Mouse (Mus musculus) intestine, embryonic 14.5 days (tissue): Measurements from ENCODE around the gene Sema4g. TPM values are rescaled to one million over a fixed set of nuclear protein-coding genes. Genes with fewer than 3 reads are reported as not detected.

Source experiments
- ATAC-seq: fragments of 200-750 bp; cut with Nextera tagmentation; replicated peaks from 2 replicates; pipeline ENCODE4 v1.8.0; 2017; ENCODE audit warnings: low read depth, moderate number of reproducible peaks, moderate TSS enrichment, moderate library complexity; ENCODE audit not compliant: low FRiP score, low TSS enrichment
- DNase-seq: peaks from one replicate; pipeline ENCODE4 v3.0.0-alpha.2; 2018; ENCODE audit warnings: low spot score
- H3K27ac ChIP-seq: fragments of 300-500 bp; sonication (generic); 2 replicates; pipeline ENCODE4 v1.5.1; 2014; ENCODE audit warnings: low read depth, mild to moderate bottlenecking, control low read depth
- H3K27me3 ChIP-seq: fragments of 300-500 bp; sonication (generic); replicated peaks from 2 replicates; pipeline ENCODE4 v1.6.1; 2014; ENCODE audit warnings: low read length, control low read depth; ENCODE audit not compliant: control insufficient read depth, insufficient read depth
- H3K36me3 ChIP-seq: fragments of 300-500 bp; sonication (generic); 2 replicates; pipeline ENCODE4 v1.6.1; 2014; ENCODE audit warnings: low read length, control low read depth; ENCODE audit not compliant: control insufficient read depth, insufficient read depth
- H3K4me1 ChIP-seq: fragments of 300-500 bp; sonication (generic); replicated peaks from 2 replicates; pipeline ENCODE4 v1.6.1; 2014; ENCODE audit warnings: low read length, control low read depth, mixed read lengths; ENCODE audit not compliant: control insufficient read depth, insufficient read depth
- H3K4me2 ChIP-seq: fragments of 300-500 bp; sonication (generic); 2 replicates; pipeline ENCODE4 v1.6.1; 2014; ENCODE audit warnings: low read length
- H3K4me3 ChIP-seq: fragments of 300-500 bp; sonication (generic); 2 replicates; pipeline ENCODE4 v1.5.1; 2014; ENCODE audit warnings: low read depth, low read length, control low read depth, mixed read lengths
- H3K9ac ChIP-seq: fragments of 300-500 bp; sonication (generic); 2 replicates; pipeline ENCODE4 v1.6.1; 2014; ENCODE audit warnings: mild to moderate bottlenecking, low read length
- H3K9me3 ChIP-seq: fragments of 300-500 bp; sonication (generic); 2 replicates; pipeline ENCODE4 v1.6.1; 2016; ENCODE audit warnings: low read length, control low read depth; ENCODE audit not compliant: control insufficient read depth
- WGBS: fragments of 180-500 bp; shearing (Covaris S2); extraction: QIAGEN DNeasy Blood & Tissue Kit; methylation state at CpG from one replicate; pipeline ENCODE4 v1.1.7; 2014; 5-methylcytosine and 5-hydroxymethylcytosine counted together
- polyA plus RNA-seq: library from polyadenylated mRNA; unstranded; fragments of >200 nt; fragmentation: Nextera tagmentation; extraction: Ambion mirVana; gene quantifications from 2 replicates; pipeline ENCODE4 v1.2.1, GENCODE M21; 2014

The Sema4g gene
- polyA plus RNA-seq, 1 experiment from 2014 or later, result 16.3 TPM

DNA sequence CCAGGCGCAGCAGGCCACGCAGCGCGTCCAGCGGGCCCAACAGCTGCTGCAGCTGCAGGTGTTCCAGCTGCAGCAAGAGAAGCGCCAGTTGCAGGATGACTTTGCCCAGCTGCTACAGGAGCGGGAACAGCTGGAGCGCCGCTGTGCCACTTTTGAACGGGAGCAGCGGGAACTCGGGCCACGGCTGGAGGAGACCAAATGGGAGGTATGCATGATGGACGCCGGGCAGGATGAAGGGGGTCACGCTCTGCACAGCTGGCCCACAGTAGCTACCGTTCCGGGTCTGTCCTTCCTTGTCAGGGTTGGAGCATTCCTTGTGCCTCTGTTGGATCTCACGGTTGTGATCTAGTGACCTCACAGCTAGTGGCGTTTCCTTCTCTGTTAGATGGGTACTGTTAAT, 35.9 kb downstream of the Sema4g start:
- 83% methylated on average over 20 of the region's 20 CpGs for WGBS

DNA sequence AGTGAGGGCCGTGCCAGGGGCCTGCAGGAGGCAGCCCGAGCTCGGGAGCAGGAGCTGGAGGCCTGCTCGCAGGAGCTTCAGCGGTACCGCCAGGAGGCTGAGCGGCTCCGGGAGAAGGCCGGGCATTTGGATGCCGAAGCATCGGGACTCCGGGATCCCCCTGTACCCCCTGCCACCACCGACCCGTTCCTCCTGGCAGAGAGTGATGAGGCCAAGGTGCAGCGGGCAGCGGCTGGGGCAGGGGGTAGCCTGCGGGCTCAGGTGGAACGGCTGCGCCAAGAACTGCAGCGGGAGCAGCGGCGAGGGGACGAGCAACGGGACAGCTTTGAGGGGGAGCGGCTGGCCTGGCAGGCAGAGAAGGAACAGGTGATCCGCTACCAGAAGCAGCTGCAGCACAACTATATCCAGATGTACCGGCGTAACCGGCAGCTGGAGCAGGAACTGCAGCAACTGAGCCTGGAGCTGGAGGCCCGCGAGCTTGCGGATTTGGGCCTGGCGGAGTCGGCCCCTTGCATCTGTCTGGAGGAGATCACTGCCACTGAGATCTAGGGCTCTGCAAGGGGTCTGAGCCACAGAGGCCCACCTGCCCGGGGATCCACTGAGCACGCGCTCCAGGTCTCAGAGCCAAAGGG, 37.2 kb downstream of the Sema4g start:
- no peak for DNase-seq
- no peak overlapping the region for H3K4me3 ChIP-seq
- H3K4me1 ChIP-seq, result peaks cover 30% of the 10 kb centered on the region
- no peaks in the 10 kb centered on the region for H3K27me3 ChIP-seq
- no peaks in the 10 kb centered on the region for H3K9me3 ChIP-seq
- H3K27ac ChIP-seq, result no peak overlapping the region
- ATAC-seq, result no peak
- H3K4me2 ChIP-seq, result no peak overlapping the region
- no peak overlapping the region for H3K9ac ChIP-seq
- 88% methylated on average over 37 of the region's 37 CpGs for WGBS
- H3K36me3 ChIP-seq, result peaks cover 72% of the 10 kb centered on the region

More for the DNA sequence above, 35.9 kb downstream of the Sema4g start:
- Histone ChIP-seq H3K27ac (no peak overlapping the region), H3K4me1 (peaks cover 33% of the 10 kb centered on the region), H3K27me3 (no peaks in the 10 kb centered on the region), H3K4me3 (no peak overlapping the region), H3K9ac (no peak overlapping the region), H3K9me3 (no peaks in the 10 kb centered on the region), H3K36me3 (peaks cover 77% of the 10 kb centered on the region), H3K4me2 (no peak overlapping the region)
- DNase-seq, result no peak
- ATAC-seq, result no peak

DNA sequence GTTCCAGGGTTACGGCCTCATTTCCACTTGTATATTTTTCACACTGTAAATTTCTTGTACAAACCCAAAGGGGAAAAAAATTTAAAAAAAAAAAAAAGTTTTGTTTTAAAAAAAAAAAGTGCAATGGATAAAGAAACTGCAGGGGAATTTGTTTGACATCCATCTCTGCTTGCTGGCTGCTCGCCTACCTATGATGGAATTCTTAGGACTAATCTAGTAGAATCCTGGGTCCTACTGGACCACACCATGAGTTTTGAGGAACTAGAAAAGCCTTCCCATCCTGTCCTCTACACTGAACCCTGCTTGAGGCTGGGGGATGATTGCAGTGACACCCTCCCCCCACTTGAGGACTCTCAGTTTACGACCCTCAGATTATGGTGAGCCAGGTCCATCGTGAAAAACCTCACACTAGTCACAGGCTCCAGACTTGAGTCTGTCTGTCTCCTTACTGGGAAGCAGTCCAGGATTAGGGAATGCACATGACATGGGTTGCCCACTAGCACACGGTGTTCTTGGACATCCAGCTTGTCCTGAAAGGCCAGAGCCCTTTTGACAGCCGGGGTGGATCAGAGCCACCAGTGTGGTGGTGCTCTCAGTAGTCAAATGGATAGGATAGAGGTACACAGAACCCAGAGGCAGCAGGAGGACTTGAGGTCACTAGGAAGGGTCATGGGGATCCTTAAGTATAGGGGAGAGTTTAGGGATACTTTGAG, 38.2 kb downstream of the Sema4g start:
- H3K4me3 ChIP-seq, result no peak overlapping the region
- peaks cover 62% of the 10 kb centered on the region for H3K36me3 ChIP-seq
- H3K4me1 ChIP-seq, result peaks cover 27% of the 10 kb centered on the region
- WGBS, result 68% methylated on average over 6 of the region's 6 CpGs
- ATAC-seq (no peak), DNase-seq (no peak)
- H3K9ac ChIP-seq, result no peak overlapping the region
- H3K4me2 ChIP-seq, result no peak overlapping the region
- no peaks in the 10 kb centered on the region for H3K27me3 ChIP-seq
- no peaks in the 10 kb centered on the region for H3K9me3 ChIP-seq
- H3K27ac ChIP-seq, result no peak overlapping the region

DNA sequence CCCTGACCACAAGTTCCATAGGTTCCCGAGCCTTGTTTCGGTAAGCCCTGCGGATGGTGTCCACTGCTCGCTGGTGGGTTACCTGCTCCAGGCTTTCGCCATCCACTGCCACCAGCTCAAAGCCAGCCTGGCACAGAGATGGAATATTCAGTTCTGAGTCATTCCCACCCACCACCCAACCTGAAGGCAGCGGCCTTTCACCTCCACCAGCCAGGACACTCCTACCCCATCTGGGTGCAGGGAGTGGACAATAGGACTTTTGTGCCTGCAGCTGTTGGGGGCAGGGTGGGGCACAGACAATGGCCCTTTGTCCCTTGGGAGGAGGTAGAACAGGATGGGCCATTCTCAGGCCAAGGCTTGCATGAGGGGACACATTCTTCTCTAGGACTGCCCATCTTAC, 38.9 kb downstream of the Sema4g start:
- H3K27me3 ChIP-seq, result no peaks in the 10 kb centered on the region
- WGBS, result 85% methylated on average over 6 of the region's 6 CpGs
- H3K9me3 ChIP-seq, result no peaks in the 10 kb centered on the region
- H3K9ac ChIP-seq, result no peak overlapping the region
- no peak overlapping the region for H3K4me3 ChIP-seq
- no peak for DNase-seq
- peaks cover 54% of the 10 kb centered on the region for H3K36me3 ChIP-seq
- H3K4me1 ChIP-seq, result peaks cover 31% of the 10 kb centered on the region
- no peak overlapping the region for H3K27ac ChIP-seq
- no peak for ATAC-seq
- no peak overlapping the region for H3K4me2 ChIP-seq

DNA sequence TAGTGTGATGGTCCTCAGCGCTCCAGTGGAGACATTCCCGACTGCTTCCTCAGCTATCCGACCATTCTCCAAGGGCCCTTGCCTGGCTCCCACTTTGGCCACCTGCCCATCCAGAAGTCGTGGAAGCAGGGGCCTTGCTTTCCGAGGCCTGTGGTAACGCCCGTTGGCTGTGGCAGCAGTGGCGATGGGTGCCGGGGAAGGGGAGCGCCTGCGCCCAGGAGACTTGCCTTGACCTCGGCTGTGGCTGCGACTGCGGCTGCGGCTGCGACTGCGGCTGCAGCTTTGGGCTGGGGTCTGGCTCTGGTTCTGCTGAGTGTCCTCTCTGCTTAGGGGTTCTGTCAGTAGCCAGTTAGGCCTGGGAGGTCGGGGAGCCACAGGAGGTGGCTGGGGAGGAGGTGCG, 39.8 kb downstream of the Sema4g start:
- ATAC-seq (no peak), DNase-seq (no peak)
- Histone ChIP-seq H3K9ac (no peak overlapping the region), H3K27ac (no peak overlapping the region; the same call in 1 of the 2 replicates), H3K9me3 (no peaks in the 10 kb centered on the region), H3K4me1 (peaks cover 32% of the 10 kb centered on the region), H3K4me3 (no peak overlapping the region), H3K4me2 (no peak overlapping the region), H3K36me3 (peaks cover 49% of the 10 kb centered on the region), H3K27me3 (no peaks in the 10 kb centered on the region)
- 57% methylated on average over 19 of the region's 19 CpGs for WGBS

DNA sequence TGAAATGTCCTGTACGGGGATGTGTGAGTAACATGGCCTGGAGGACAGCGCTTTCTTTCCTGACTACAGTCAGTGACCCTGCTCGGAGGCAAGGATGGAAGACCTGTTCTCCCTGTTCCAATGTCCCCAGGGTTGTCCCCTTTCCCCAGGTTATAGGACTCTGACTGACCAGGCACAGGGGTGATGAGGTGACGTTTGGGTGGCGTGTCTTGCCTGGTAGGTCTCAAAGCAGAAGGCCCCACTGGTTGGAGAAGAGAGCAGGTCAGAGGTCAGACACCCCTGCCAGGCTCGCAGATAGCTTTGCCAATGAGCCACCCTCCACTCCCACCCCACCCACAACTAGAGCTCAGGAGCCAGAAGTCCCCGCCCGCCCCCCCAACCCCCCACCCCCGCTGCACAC, 40.7 kb downstream of the Sema4g start:
- Histone ChIP-seq H3K4me3 (no peak overlapping the region), H3K36me3 (peaks cover 43% of the 10 kb centered on the region), H3K9ac (no peak overlapping the region), H3K27me3 (no peaks in the 10 kb centered on the region), H3K4me2 (no peak overlapping the region), H3K4me1 (peaks cover 32% of the 10 kb centered on the region), H3K9me3 (no peaks in the 10 kb centered on the region), H3K27ac (no peak overlapping the region)
- ATAC-seq (no peak), DNase-seq (no peak)
- 47% methylated on average over 9 of the region's 9 CpGs for WGBS

DNA sequence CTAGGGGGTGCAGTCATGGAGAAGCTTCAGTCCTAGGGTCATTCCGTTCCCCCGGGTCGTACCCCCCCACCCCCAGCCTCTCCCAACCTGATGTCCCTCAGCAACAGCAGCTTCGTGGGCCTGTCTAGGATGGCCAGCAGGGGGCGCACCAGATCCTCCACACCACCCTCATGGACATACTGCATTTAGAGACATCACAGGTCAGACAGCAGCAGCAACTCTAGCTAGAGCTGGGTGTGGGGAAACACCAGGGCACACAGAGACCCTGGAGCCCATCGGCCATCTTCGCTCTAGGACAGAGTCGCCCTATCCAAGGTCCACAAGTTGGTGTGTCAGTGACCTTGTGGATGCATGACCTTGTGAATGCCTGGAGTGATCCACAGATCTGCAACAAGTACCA, 41.2 kb downstream of the Sema4g start:
- no peak overlapping the region for H3K4me2 ChIP-seq
- peaks cover 38% of the 10 kb centered on the region for H3K36me3 ChIP-seq
- ATAC-seq (no peak; the same call in 1 of the 2 replicates), DNase-seq (peak; percentile 80)
- no peak overlapping the region for H3K9ac ChIP-seq
- no peak overlapping the region for H3K27ac ChIP-seq
- WGBS, result 39% methylated on average over 8 of the region's 8 CpGs
- H3K27me3 ChIP-seq, result no peaks in the 10 kb centered on the region
- no peaks in the 10 kb centered on the region for H3K9me3 ChIP-seq
- peaks cover 32% of the 10 kb centered on the region for H3K4me1 ChIP-seq
- H3K4me3 ChIP-seq, result no peak overlapping the region

DNA sequence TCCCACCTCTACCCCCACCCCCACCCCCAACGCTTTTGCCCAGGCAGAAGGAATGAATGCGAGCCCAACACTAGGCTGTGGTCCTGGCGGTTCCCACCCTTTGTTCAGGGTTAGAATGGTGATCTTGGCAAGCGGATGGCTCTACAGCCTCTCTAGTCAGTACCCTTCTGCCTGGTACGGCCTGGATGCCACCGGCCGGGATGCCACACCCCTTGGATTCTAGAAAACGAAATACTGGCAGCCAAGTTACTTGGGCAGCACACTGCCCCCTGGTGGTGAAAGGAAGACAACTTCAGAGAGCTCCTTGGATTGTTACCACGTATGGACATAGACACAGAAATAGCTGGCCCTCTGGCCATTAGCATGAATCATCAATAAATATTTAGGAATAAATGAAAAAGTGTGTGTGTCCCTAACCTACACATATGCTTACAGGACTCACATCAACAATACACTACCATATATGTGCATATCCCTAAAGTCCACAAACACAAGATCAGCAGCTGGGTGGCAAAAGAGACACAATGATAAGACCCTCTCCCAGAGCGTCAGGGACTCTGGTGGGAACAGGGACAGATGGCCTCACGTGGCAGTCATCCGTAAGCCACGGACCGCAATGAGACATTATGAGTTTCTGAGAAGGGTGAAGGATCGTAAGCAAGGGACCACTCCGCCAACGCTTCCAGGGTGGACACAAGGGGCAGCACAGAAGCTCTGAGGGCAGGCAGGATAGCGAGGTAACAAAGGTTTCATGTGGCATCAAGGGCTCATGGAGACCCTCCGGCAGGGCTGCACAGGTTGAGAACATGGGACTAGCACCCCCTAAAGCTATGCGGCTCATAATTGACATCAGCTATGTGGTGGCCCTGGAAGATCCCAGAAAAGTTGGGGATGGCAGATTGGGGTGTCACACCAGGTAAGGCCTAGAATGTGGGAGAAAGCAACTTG, 42.1 kb downstream of the Sema4g start:
- no peak overlapping the region for H3K27ac ChIP-seq
- H3K9me3 ChIP-seq, result no peaks in the 10 kb centered on the region
- ATAC-seq, result 0 out of 2 replicates have a peak, but pooled peaks have one; percentile 4
- DNase-seq, result peak; percentile 81
- peaks cover 32% of the 10 kb centered on the region for H3K4me1 ChIP-seq
- peak overlapping the region; percentile 37 for H3K4me2 ChIP-seq
- peak overlapping the region; percentile 13; the same call in 1 of the 2 replicates for H3K4me3 ChIP-seq
- peaks cover 29% of the 10 kb centered on the region for H3K36me3 ChIP-seq
- no peaks in the 10 kb centered on the region for H3K27me3 ChIP-seq
- no peak overlapping the region for H3K9ac ChIP-seq
- 41% methylated on average over 20 of the region's 20 CpGs for WGBS
